ENCODE assay signal across 8 mouse cellular contexts in genomic region chr9:105520776-105521552, GRCm38 (mm10). TPM values are rescaled to one million over a fixed set of nuclear protein-coding genes. Genes with fewer than 3 reads are reported as not detected.
DNase-seq lines count a peak whose midpoint lies in the region; ATAC-seq and TF ChIP-seq lines count a peak whose summit lies in the region.

No protein-coding gene starts in this region.

- H3K27me3 ChIP-seq in embryonic facial prominence, embryonic 15.5 days, result no peaks in the 10 kb centered on the region
- no peaks in the 10 kb centered on the region for H3K27me3 ChIP-seq in intestine, embryonic 14.5 days (replicated peaks; ENCODE audit: control insufficient read depth, insufficient read depth, low read length)
- no peaks in the 10 kb centered on the region for H3K27me3 ChIP-seq in lung, embryonic 16.5 days (ENCODE audit: control insufficient read depth, insufficient read depth, low read depth, low read length)

- WGBS in embryonic facial prominence, embryonic 15.5 days, result 45% methylated on average over 24 of the region's 24 CpGs
- 18% methylated on average over 24 of the region's 24 CpGs for WGBS in intestine, embryonic 14.5 days
- WGBS in lung, embryonic 16.5 days, result 11% methylated on average over 24 of the region's 24 CpGs

- DNase-seq in left cerebral cortex, adult 2 months (ENCODE audit: extremely low spot score in 1 of 2, low spot score in 2 of 2), result no peak
- DNase-seq in left cerebral cortex, postnatal 4 days, result no peak
- no peak for DNase-seq in intestine, embryonic 14.5 days (ENCODE audit: low spot score)
- no peak for DNase-seq in right cerebral cortex, postnatal 4 days
- no peak for DNase-seq in cerebellum, postnatal 36 days
- no peak for DNase-seq in Muller cell, postnatal 12 days (ENCODE audit: inconsistent ontology term)

- no peak for TF ChIP-seq CTCF in left cerebral cortex, adult 2 months (IDR thresholded peaks at IDR 0.05)

- intact Hi-C loops in left cerebral cortex, adult 2 months (cut with DNase I), result no loop called here
- intact Hi-C loops in left cerebral cortex, postnatal 4 days (cut with DNase I), result no loop called here

- H3K4me2 ChIP-seq in embryonic facial prominence, embryonic 15.5 days (replicated peaks), result 0 out of 2 replicates have a peak overlapping the region, but pooled peaks have one; percentile 9
- peak overlapping the region; percentile 44 for H3K4me2 ChIP-seq in intestine, embryonic 14.5 days (ENCODE audit: low read length)
- H3K4me2 ChIP-seq in lung, embryonic 16.5 days (ENCODE audit: low read depth, low read length), result peak overlapping the region; percentile 61

- peak overlapping the region; percentile 13; the same call in 1 of the 2 replicates for H3K4me3 ChIP-seq in left cerebral cortex, adult 2 months
- H3K4me3 ChIP-seq in embryonic facial prominence, embryonic 15.5 days (replicated peaks), result no peak overlapping the region
- H3K4me3 ChIP-seq in intestine, embryonic 14.5 days (ENCODE audit: low read depth, low read length), result peak overlapping the region; percentile 18
- peak overlapping the region; percentile 42 for H3K4me3 ChIP-seq in lung, embryonic 16.5 days (ENCODE audit: low read length)

- peaks cover 29% of the 10 kb centered on the region for H3K4me1 ChIP-seq in embryonic facial prominence, embryonic 15.5 days
- peaks cover 12% of the 10 kb centered on the region; the same call in 1 of the 2 replicates for H3K4me1 ChIP-seq in intestine, embryonic 14.5 days (replicated peaks; ENCODE audit: control insufficient read depth, insufficient read depth, low read length)
- peaks cover 7% of the 10 kb centered on the region for H3K4me1 ChIP-seq in lung, embryonic 16.5 days (replicated peaks; ENCODE audit: control insufficient read depth, insufficient read depth, low read length)

- ATAC-seq in embryonic facial prominence, embryonic 15.5 days (ENCODE audit: insufficient number of reproducible peaks, low FRiP score, low TSS enrichment, low read depth), result no peak
- no peak for ATAC-seq in intestine, embryonic 14.5 days (replicated peaks; ENCODE audit: low FRiP score, low TSS enrichment, low read depth)
- peak; percentile 78 for ATAC-seq in lung, embryonic 16.5 days (ENCODE audit: low read depth)

- no peaks in the 10 kb centered on the region for H3K36me3 ChIP-seq in embryonic facial prominence, embryonic 15.5 days
- H3K36me3 ChIP-seq in intestine, embryonic 14.5 days (ENCODE audit: control insufficient read depth, insufficient read depth, low read length), result no peaks in the 10 kb centered on the region
- H3K36me3 ChIP-seq in lung, embryonic 16.5 days (ENCODE audit: control insufficient read depth, insufficient read depth, low read length), result no peaks in the 10 kb centered on the region

- H3K9ac ChIP-seq in embryonic facial prominence, embryonic 15.5 days, result no peak overlapping the region
- H3K9ac ChIP-seq in intestine, embryonic 14.5 days (ENCODE audit: low read length), result 0 out of 2 replicates have a peak overlapping the region, but pooled peaks have one; percentile 10
- H3K9ac ChIP-seq in lung, embryonic 16.5 days (ENCODE audit: low read length), result peak overlapping the region; percentile 41; the same call in 1 of the 2 replicates

- H3K9me3 ChIP-seq in embryonic facial prominence, embryonic 15.5 days (replicated peaks), result no peaks in the 10 kb centered on the region
- H3K9me3 ChIP-seq in intestine, embryonic 14.5 days (ENCODE audit: control insufficient read depth, low read length), result no peaks in the 10 kb centered on the region
- no peaks in the 10 kb centered on the region for H3K9me3 ChIP-seq in lung, embryonic 16.5 days (ENCODE audit: control insufficient read depth, low read length)

- H3K27ac ChIP-seq in left cerebral cortex, adult 2 months, result no peak overlapping the region
- H3K27ac ChIP-seq in embryonic facial prominence, embryonic 15.5 days (replicated peaks), result no peak overlapping the region
- no peak overlapping the region for H3K27ac ChIP-seq in intestine, embryonic 14.5 days (ENCODE audit: low read depth)
- no peak overlapping the region; the same call in 1 of the 2 replicates for H3K27ac ChIP-seq in lung, embryonic 16.5 days (ENCODE audit: low read length)

RNA-seq across cellular contexts. Expression of gene Atp2c1, which starts 6.2 kb away (rescaled TPM):
- 100 to 1,000 TPM; 202 to 209 TPM for total RNA-seq in left cerebral cortex, adult 2 months (2021)
- 100 to 1,000 TPM; 223 to 242 TPM for total RNA-seq in left cerebral cortex, postnatal 4 days (2021)
- 56.7 and 57.7 TPM in 2 replicates for polyA plus RNA-seq in embryonic facial prominence, embryonic 15.5 days (2015; fragmentation: Nextera tagmentation; extraction: Ambion mirVana)
- 63.7 and 66.4 TPM in 2 replicates for polyA plus RNA-seq in intestine, embryonic 14.5 days (2014; fragmentation: Nextera tagmentation; extraction: Ambion mirVana)
- 65.2 and 70.6 TPM in 2 replicates for polyA plus RNA-seq in lung, embryonic 16.5 days (2015; fragmentation: Nextera tagmentation; extraction: Ambion mirVana)

Comparison
In these comparisons a context has a peak if more than half of its experiments do, and no peak if none do; other contexts are left out.
1. H3K4me2 ChIP-seq: peak in every context shown above with its lines; median percentile 61 in lung, embryonic 16.5 days; 44 in intestine, embryonic 14.5 days; 9 in embryonic facial prominence, embryonic 15.5 days.